Mouse (Mus musculus): ENCODE data around the gene Foxn2. TPM values are rescaled to one million over a fixed set of nuclear protein-coding genes. Genes with fewer than 3 reads are reported as not detected.
A peak's percentile ranks its signal among the peaks of the same experiment; 100 is the strongest.

The Foxn2 gene
- total RNA-seq, 1 experiment: 29.7 TPM

GRCm38 (mm10) chr17:88437391-88437790 is 3.1 kb upstream of the Foxn2 start:
- Histone ChIP-seq H3K9ac (ENCODE audit: insufficient read depth, low read depth, low read length, poor library complexity, severe bottlenecking) (no peak overlapping the region), H3K27ac (ENCODE audit: insufficient read depth, low read depth, low read length, poor library complexity, severe bottlenecking) (no peak overlapping the region), H3K36me3 (ENCODE audit: control insufficient read depth, insufficient read depth, low read length, poor library complexity, severe bottlenecking) (no peaks in the 10 kb centered on the region), H3K9me3 (ENCODE audit: control insufficient read depth, insufficient read depth, low read depth, low read length) (no peaks in the 10 kb centered on the region), H3K4me3 (ENCODE audit: insufficient read depth in 1 of 2, low read depth in 1 of 2, low read length in 2 of 2, poor library complexity in 1 of 2, severe bottlenecking in 1 of 2) (no peak overlapping the region), H3K4me1 (ENCODE audit: control insufficient read depth in 2 of 2, insufficient read depth in 2 of 2, low read length in 2 of 2, poor library complexity in 1 of 2) (peaks cover 5 to 10% of the 10 kb centered on the region in 2 experiments; a peak in 3 of 4 replicates)
- in situ Hi-C loops (cut with MboI; ENCODE audit: low sequenced_read_pairs in 2 of 2, unreplicated experiment in 2 of 2): no loop called here
- no peak for DNase-seq (ENCODE audit: low read depth, low spot score)
- TF ChIP-seq ZNF384 (IDR thresholded peaks at IDR 0.05; ENCODE audit: low read depth, low read length): no peak
- no peak for TF ChIP-seq CHD2 (IDR thresholded peaks at IDR 0.05; ENCODE audit: low read depth, low read length)
- TF ChIP-seq ZC3H11A (IDR thresholded peaks at IDR 0.05; ENCODE audit: borderline replicate concordance, low read depth, low read length): no peak
- no peak for TF ChIP-seq MAFK (IDR thresholded peaks at IDR 0.05; ENCODE audit: insufficient read depth, low read depth, low read length)

- TF ChIP-seq ZNF384 (IDR thresholded peaks at IDR 0.05; ENCODE audit: low read depth, low read length): no peak
- TF ChIP-seq HCFC1 (IDR thresholded peaks at IDR 0.05; ENCODE audit: borderline replicate concordance, insufficient read depth, low read length): no peak
- TF ChIP-seq CHD2 (IDR thresholded peaks at IDR 0.05; ENCODE audit: low read depth, low read length): no peak
- no peak for TF ChIP-seq MAFK (IDR thresholded peaks at IDR 0.05; ENCODE audit: insufficient read depth, low read depth, low read length)
- TF ChIP-seq ZC3H11A (IDR thresholded peaks at IDR 0.05; ENCODE audit: borderline replicate concordance, low read depth, low read length): no peak
- Histone ChIP-seq H3K9me3 (ENCODE audit: control insufficient read depth, insufficient read depth, low read depth, low read length) (no peaks in the 10 kb centered on the region), H3K4me3 (ENCODE audit: insufficient read depth in 1 of 2, low read depth in 1 of 2, low read length in 2 of 2, poor library complexity in 1 of 2, severe bottlenecking in 1 of 2) (peak overlapping the region in 1 of 2 experiments; percentile 60; a peak in 2 of 4 replicates), H3K9ac (ENCODE audit: insufficient read depth, low read depth, low read length, poor library complexity, severe bottlenecking) (no peak overlapping the region), H3K4me1 (ENCODE audit: control insufficient read depth in 2 of 2, insufficient read depth in 2 of 2, low read length in 2 of 2, poor library complexity in 1 of 2) (peaks cover 9 to 14% of the 10 kb centered on the region in 2 experiments; a peak in 3 of 4 replicates), H3K36me3 (ENCODE audit: control insufficient read depth, insufficient read depth, low read length, poor library complexity, severe bottlenecking) (no peaks in the 10 kb centered on the region), H3K27ac (ENCODE audit: insufficient read depth, low read depth, low read length, poor library complexity, severe bottlenecking) (no peak overlapping the region; the same call in 1 of the 2 replicates)
- no peak for DNase-seq (ENCODE audit: low read depth, low spot score)
- in situ Hi-C loops (cut with MboI; ENCODE audit: low sequenced_read_pairs in 2 of 2, unreplicated experiment in 2 of 2): no loop called here
Measured at GRCm38 (mm10) chr17:88439536-88440050, 918 bp upstream of the Foxn2 start.

- in situ Hi-C loops (cut with MboI; ENCODE audit: low sequenced_read_pairs in 2 of 2, unreplicated experiment in 2 of 2): no loop called here
- Histone ChIP-seq H3K36me3 (ENCODE audit: control insufficient read depth, insufficient read depth, low read length, poor library complexity, severe bottlenecking) (no peaks in the 10 kb centered on the region), H3K27ac (ENCODE audit: insufficient read depth, low read depth, low read length, poor library complexity, severe bottlenecking) (peak overlapping the region; percentile 78), H3K9ac (ENCODE audit: insufficient read depth, low read depth, low read length, poor library complexity, severe bottlenecking) (peak overlapping the region; percentile 93), H3K9me3 (ENCODE audit: control insufficient read depth, insufficient read depth, low read depth, low read length) (no peaks in the 10 kb centered on the region), H3K4me3 (ENCODE audit: insufficient read depth in 1 of 2, low read depth in 1 of 2, low read length in 2 of 2, poor library complexity in 1 of 2, severe bottlenecking in 1 of 2) (peak overlapping the region; percentile 85 to 95), H3K4me1 (ENCODE audit: control insufficient read depth in 2 of 2, insufficient read depth in 2 of 2, low read length in 2 of 2, poor library complexity in 1 of 2) (peaks cover 5 to 14% of the 10 kb centered on the region in 2 experiments; a peak in 3 of 4 replicates)
- no peak for DNase-seq (ENCODE audit: low read depth, low spot score)
- TF ChIP-seq ZC3H11A (IDR thresholded peaks at IDR 0.05; ENCODE audit: borderline replicate concordance, low read depth, low read length): no peak
- no peak for TF ChIP-seq MAFK (IDR thresholded peaks at IDR 0.05; ENCODE audit: insufficient read depth, low read depth, low read length)
- no peak for TF ChIP-seq ZNF384 (IDR thresholded peaks at IDR 0.05; ENCODE audit: low read depth, low read length)
- TF ChIP-seq HCFC1 (IDR thresholded peaks at IDR 0.05; ENCODE audit: borderline replicate concordance, insufficient read depth, low read length): no peak
- no peak for TF ChIP-seq CHD2 (IDR thresholded peaks at IDR 0.05; ENCODE audit: low read depth, low read length)
Measured at GRCm38 (mm10) chr17:88441001-88441431, 505 bp downstream of the Foxn2 start.

GRCm38 (mm10) chr17:88441432-88442174 is 1.1 kb downstream of the Foxn2 start:
- Histone ChIP-seq H3K4me1 (ENCODE audit: control insufficient read depth in 2 of 2, insufficient read depth in 2 of 2, low read length in 2 of 2, poor library complexity in 1 of 2) (peaks cover 5 to 14% of the 10 kb centered on the region in 2 experiments; a peak in 3 of 4 replicates), H3K9ac (ENCODE audit: insufficient read depth, low read depth, low read length, poor library complexity, severe bottlenecking) (peak overlapping the region; percentile 93), H3K4me3 (ENCODE audit: insufficient read depth in 1 of 2, low read depth in 1 of 2, low read length in 2 of 2, poor library complexity in 1 of 2, severe bottlenecking in 1 of 2) (peak overlapping the region; percentile 85 to 95), H3K36me3 (ENCODE audit: control insufficient read depth, insufficient read depth, low read length, poor library complexity, severe bottlenecking) (no peaks in the 10 kb centered on the region), H3K27ac (ENCODE audit: insufficient read depth, low read depth, low read length, poor library complexity, severe bottlenecking) (peak overlapping the region; percentile 78; the same call in 1 of the 2 replicates), H3K9me3 (ENCODE audit: control insufficient read depth, insufficient read depth, low read depth, low read length) (no peaks in the 10 kb centered on the region)
- TF ChIP-seq HCFC1 (IDR thresholded peaks at IDR 0.05; ENCODE audit: borderline replicate concordance, insufficient read depth, low read length) (0 out of 2 replicates have a peak, but pooled peaks have one; percentile 53), MAFK (IDR thresholded peaks at IDR 0.05; ENCODE audit: insufficient read depth, low read depth, low read length) (no peak), CHD2 (IDR thresholded peaks at IDR 0.05; ENCODE audit: low read depth, low read length) (0 out of 2 replicates have a peak, but pooled peaks have one; percentile 33), ZC3H11A (IDR thresholded peaks at IDR 0.05; ENCODE audit: borderline replicate concordance, low read depth, low read length) (no peak), ZNF384 (IDR thresholded peaks at IDR 0.05; ENCODE audit: low read depth, low read length) (peak; percentile 79)
- peak; percentile 85 for DNase-seq (ENCODE audit: low read depth, low spot score)
- in situ Hi-C loops (cut with MboI; ENCODE audit: low sequenced_read_pairs in 2 of 2, unreplicated experiment in 2 of 2): no loop called here

Data from ES-E14 (cell line).